Mouse (Mus musculus) kidney, adult 2 months (tissue): ENCODE measurements at regions not wholly inside any gene's neighbourhood (a gene's known extent, or its start where the extent isn't known, plus 50 kb on each side); places are given as distances from the start of the nearest gene placed in this dataset.
"Not testable (repeated sequence)": the region's sequence is repeated elsewhere in the genome, so short reads cannot be mapped to it uniquely, and the experiment has no call there.

ENCODE experiments used
- DNase-seq: peaks from one replicate; pipeline ENCODE4 v3.0.0; 2021
- H3K27ac ChIP-seq: fragments of 200-500 bp; 2 replicates; pipeline ENCODE4 v1.5.1; 2012; ENCODE audit warnings: low read depth, low read length, control low read depth, inconsistent platforms; ENCODE audit not compliant: insufficient read depth
- H3K27me3 ChIP-seq: fragments of 200-500 bp; replicated peaks from 2 replicates; pipeline ENCODE4 v1.6.1; 2012; ENCODE audit warnings: mild to moderate bottlenecking, moderate library complexity, low read length, inconsistent platforms; ENCODE audit not compliant: control insufficient read depth, insufficient read depth
- H3K36me3 ChIP-seq: fragments of 200-500 bp; 2 replicates; pipeline ENCODE4 v1.6.1; 2012; ENCODE audit warnings: mild to moderate bottlenecking, moderate library complexity, low read length, inconsistent platforms; ENCODE audit not compliant: control insufficient read depth, insufficient read depth
- H3K4me1 ChIP-seq: fragments of 200-500 bp; 2 replicates; pipeline ENCODE4 v1.6.1; 2011; ENCODE audit warnings: low read length; ENCODE audit not compliant: control insufficient read depth, insufficient read depth
- H3K4me3 ChIP-seq: fragments of 200-500 bp; 2 replicates; pipeline ENCODE4 v1.5.1; 2011; ENCODE audit warnings: mild to moderate bottlenecking, low read depth, low read length, control low read depth; ENCODE audit not compliant: insufficient read depth
- CTCF ChIP-seq: fragments of 200-500 bp; conservative IDR thresholded peaks from 2 replicates; pipeline ENCODE4 v1.5.1; 2011; ENCODE audit warnings: low read depth, mild to moderate bottlenecking, control low read depth, low read length, moderate library complexity, mixed read lengths; ENCODE audit not compliant: insufficient read depth, insufficient read length
- POLR2A ChIP-seq: fragments of 200-500 bp; IDR thresholded peaks from one replicate; pipeline ENCODE4 v1.6.1; 2011; ENCODE audit warnings: low read depth, low read length, control low read depth
- WGBS: fragments of 180-500 bp; shearing (Covaris S2); methylation state at CpG from one replicate; pipeline ENCODE4 v1.1.7; 2018; 5-methylcytosine and 5-hydroxymethylcytosine counted together

DNA sequence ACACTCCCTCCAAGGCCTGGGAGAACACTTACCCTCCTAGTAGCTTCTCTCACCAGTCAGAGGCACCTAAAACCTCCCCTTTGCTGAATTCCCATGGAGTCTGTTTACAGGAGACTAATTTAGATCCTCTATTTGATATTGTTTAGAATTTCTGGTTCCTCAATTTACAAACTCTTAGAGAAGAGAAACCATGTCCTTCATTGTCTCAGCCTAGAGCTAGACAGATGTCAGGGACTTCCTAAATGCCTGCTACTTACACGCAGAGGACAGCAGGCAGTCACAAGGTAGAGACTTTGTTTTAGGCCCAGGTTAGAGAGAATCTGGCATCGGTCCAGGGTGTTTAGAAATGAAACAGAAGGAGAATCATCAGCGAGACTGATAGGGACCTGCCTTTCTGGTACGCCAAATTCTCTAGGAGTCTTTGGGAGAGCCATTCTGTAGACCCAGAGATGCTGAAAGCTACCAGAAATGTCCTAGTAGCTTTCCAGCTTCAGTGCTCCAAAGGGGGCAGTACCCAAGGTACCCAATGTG is 238.3 kb upstream of the Jarid2 start:
- no peak overlapping the region for H3K27ac ChIP-seq
- 77% methylated on average over 4 of the region's 4 CpGs for WGBS
- H3K4me3 ChIP-seq: no peak overlapping the region
- H3K36me3 ChIP-seq: no peaks in the 10 kb centered on the region
- H3K4me1 ChIP-seq: peaks cover 6% of the 10 kb centered on the region; the same call in 1 of the 2 replicates
- no peak for DNase-seq
- no peaks in the 10 kb centered on the region for H3K27me3 ChIP-seq
- no peak for TF ChIP-seq CTCF
- TF ChIP-seq POLR2A: no peak

GRCm38 (mm10) chr13:44493884-44494283 is 235.4 kb upstream of the Jarid2 start:
- 21% methylated on average over 3 of the region's 3 CpGs for WGBS

DNA sequence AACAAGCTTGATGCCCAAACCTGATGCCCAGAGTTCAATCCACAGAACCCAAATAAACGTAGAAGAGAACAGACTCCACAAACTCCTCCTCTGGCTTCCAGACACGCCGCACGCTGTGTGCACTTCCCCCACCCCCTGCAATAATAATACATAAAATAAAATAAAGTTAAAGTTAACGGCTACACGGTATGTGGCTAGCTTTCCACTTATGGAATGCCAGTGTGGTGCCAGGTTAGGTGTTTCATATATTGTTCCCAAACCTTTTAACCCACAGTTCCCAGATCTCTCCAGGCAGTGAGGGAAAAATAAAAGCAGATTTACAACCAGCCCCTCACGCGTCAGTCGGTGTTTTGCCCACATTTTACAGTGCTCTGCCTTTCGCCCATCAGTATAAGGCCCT is 233.8 kb upstream of the Jarid2 start:
- Histone ChIP-seq H3K36me3 (no peaks in the 10 kb centered on the region), H3K27ac (no peak overlapping the region), H3K27me3 (no peaks in the 10 kb centered on the region), H3K4me3 (no peak overlapping the region), H3K4me1 (peaks cover 6% of the 10 kb centered on the region; the same call in 1 of the 2 replicates)
- no peak for DNase-seq
- WGBS: 89% methylated on average over 10 of the region's 10 CpGs
- no peak for TF ChIP-seq POLR2A
- TF ChIP-seq CTCF: no peak

More at GRCm38 (mm10) chr13:44493884-44494283, 235.4 kb upstream of the Jarid2 start:
- DNase-seq: peak; percentile 56
- Histone ChIP-seq H3K27ac (no peak overlapping the region), H3K27me3 (no peaks in the 10 kb centered on the region), H3K36me3 (no peaks in the 10 kb centered on the region), H3K4me3 (no peak overlapping the region), H3K4me1 (peaks cover 6% of the 10 kb centered on the region; the same call in 1 of the 2 replicates)
- TF ChIP-seq CTCF: no peak
- no peak for TF ChIP-seq POLR2A

- Histone ChIP-seq H3K36me3 (no peaks in the 10 kb centered on the region), H3K4me3 (no peak overlapping the region), H3K4me1 (peaks cover 6% of the 10 kb centered on the region; the same call in 1 of the 2 replicates), H3K27me3 (no peaks in the 10 kb centered on the region), H3K27ac (no peak overlapping the region)
- DNase-seq: no peak
- TF ChIP-seq CTCF (no peak), POLR2A (no peak)
- WGBS: 81% methylated on average over 9 of the region's 9 CpGs
Observed at GRCm38 (mm10) chr13:44496596-44496995, 232.7 kb upstream of the Jarid2 start.

GRCm38 (mm10) chr13:44500896-44501295 is 228.4 kb upstream of the Jarid2 start:
- WGBS: 88% methylated on average over 5 of the region's 5 CpGs
- H3K4me3 ChIP-seq, H3K36me3 ChIP-seq, DNase-seq, H3K27me3 ChIP-seq, H3K27ac ChIP-seq: not testable (repeated sequence)
- H3K4me1 ChIP-seq: peaks cover 14% of the 10 kb centered on the region

DNA sequence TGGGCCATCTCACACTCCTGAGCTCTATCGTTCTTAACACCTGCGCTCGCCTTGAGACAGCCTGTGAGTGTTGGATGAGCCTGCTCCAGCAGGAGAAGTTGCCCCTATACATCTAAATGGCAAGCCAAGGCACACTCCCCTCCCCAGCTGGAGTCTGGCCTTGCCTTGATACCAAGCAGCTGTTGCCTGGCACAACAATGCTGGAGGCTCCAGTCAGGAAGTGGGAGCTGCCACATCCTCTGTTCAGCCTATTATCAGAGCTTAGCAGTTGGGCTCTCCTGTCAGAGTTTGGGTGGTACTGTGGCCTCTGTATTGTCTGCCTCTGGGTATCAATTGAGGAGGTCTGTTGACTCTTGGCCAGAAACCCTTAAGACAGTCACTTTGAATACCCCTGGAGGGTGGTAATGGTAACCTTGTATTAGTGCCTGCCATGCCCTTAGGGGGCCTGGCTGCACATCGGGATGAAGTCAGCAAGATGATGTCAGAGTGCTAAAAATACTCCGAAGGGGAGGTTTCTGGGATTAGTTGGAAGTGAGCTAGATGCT is 227.4 kb upstream of the Jarid2 start:
- WGBS: 56% methylated on average over 5 of the region's 5 CpGs
- H3K27ac ChIP-seq: no peak overlapping the region
- peaks cover 14% of the 10 kb centered on the region for H3K4me1 ChIP-seq
- no peak for DNase-seq
- H3K27me3 ChIP-seq: no peaks in the 10 kb centered on the region
- H3K36me3 ChIP-seq: no peaks in the 10 kb centered on the region
- H3K4me3 ChIP-seq: no peak overlapping the region
- TF ChIP-seq POLR2A (no peak), CTCF (no peak)

GRCm38 (mm10) chr13:44502612-44503256 is 226.5 kb upstream of the Jarid2 start:
- 50% methylated on average over 10 of the region's 10 CpGs for WGBS
- DNase-seq: peak; percentile 92
- H3K36me3 ChIP-seq: no peaks in the 10 kb centered on the region
- peaks cover 14% of the 10 kb centered on the region for H3K4me1 ChIP-seq
- no peak overlapping the region for H3K4me3 ChIP-seq
- H3K27me3 ChIP-seq: no peaks in the 10 kb centered on the region
- peak overlapping the region; percentile 76; the same call in 1 of the 2 replicates for H3K27ac ChIP-seq
- TF ChIP-seq CTCF: no peak
- TF ChIP-seq POLR2A: no peak
